Mouse (Mus musculus) adrenal gland, postnatal 10 days (tissue): ENCODE data around the gene Wdtc1. TPM values are rescaled to one million over a fixed set of nuclear protein-coding genes. Genes with fewer than 3 reads are reported as not detected.

Source experiments
- DNase-seq: peaks from one replicate; pipeline ENCODE4 v3.0.0; 2021; ENCODE audit warnings: mixed read lengths
- microRNA-seq: library from miRNA; unstranded; fragments of <30 nt; microRNA quantifications from one replicate; pipeline ENCODE4 v1.2.0, GENCODE M21; 2021
- total RNA-seq, 2 experiments: library from RNA; stranded (reverse); gene quantifications; 2 replicates each; pipeline ENCODE4 v1.2.3; 2021

The Wdtc1 gene
- total RNA-seq, 2 experiments from 2014 or later, result 46.3 to 50.1 TPM

GRCm38 (mm10) chr4:133252089-133252488 is 101.2 kb downstream of the Wdtc1 start:
- DNase-seq, result no peak

DNA sequence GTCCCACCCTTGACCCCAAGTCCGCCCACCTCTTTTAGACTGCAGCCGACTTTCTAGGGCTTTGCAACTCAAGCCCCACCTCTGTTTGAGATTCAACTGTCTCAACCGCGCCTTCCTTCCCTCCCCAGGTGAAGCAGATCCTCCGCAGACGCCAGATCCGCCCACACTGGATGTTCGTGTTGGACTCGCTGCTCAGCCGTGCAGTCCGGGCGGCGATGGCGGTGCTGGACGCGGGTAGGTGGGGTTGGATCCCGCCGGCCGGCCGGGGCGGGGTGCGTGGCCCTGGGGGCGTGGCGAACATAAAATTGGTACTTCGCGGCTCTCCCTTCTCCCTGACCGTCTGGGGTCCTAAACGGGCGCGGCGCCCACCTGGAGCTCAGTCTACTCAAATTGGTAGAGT is 102.1 kb downstream of the Wdtc1 start:
- no peak for DNase-seq

- peak; percentile 90 for DNase-seq
These were observed 102.7 kb downstream of the Wdtc1 start for GRCm38 (mm10) chr4:133250609-133251008.

DNA sequence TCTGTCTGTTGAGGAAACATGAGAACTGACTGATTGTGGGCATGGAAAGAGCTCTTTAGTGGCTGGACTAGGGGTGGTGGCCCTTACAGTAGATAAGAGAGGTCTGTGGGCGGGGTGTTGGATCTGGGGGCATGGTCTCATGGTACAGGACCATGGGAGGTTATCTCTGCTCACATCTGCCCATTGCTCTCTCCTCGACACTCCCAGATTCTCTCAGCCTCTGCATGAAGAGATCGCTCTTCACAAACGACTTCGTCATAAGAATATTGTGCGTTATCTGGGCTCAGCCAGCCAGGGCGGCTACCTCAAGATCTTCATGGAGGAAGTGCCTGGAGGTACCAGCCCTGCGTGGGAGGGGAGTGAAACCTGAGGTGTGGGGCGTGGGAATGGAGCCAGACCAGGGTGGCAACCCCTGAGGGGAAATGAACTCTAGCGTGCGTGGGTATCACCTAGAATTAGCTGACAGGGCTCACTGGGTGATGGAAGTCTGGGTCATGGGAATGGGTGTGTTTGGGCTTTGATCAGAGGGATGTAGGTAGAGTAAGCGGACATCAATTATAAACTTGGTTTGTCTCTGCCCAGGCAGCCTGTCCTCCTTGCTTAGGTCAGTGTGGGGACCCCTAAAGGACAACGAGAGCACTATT is 105.4 kb downstream of the Wdtc1 start:
- no peak for DNase-seq

GRCm38 (mm10) chr4:133247072-133247471 is 106.2 kb downstream of the Wdtc1 start:
- peak; percentile 52 for DNase-seq

DNA sequence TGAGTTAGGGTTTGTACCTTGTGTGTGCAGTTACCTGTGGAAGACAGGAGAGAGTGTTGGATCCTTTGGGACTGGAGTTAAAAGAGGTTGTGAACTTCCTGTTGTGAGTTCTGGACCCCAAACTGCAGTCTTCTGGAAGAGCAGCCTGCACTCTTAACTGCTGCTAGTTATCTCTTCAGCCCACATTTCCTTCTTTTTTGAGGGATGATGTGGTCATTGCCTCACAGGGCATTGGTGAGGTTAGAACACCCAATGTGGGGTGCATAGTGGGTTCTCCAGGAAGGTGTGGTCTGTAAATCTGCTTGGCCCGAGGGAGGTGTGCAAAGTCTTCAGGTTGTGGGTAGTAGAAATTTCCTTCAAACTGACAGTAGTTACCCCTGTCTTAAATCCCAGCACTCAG is 109.0 kb downstream of the Wdtc1 start:
- no peak for DNase-seq

DNA sequence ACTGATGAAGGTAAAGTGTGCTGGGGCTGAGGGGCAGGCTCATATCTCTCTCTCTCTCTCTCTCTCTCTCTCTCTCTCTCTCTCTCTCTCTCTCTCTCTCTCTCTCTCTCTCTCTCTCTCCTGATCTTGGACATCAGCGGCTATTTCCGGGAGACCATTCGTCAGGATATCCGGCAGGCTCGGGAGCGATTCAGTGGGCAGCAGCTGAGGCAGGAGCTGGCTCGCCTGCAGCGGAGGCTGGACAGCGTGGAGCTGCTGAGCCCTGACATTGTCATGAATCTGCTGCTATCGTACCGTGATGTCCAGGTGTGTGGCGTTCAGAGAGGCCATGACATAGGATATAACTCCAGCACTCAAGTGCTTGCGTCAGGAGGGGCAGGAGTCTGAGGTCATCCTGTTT is 109.7 kb downstream of the Wdtc1 start:
- no peak for DNase-seq

DNA sequence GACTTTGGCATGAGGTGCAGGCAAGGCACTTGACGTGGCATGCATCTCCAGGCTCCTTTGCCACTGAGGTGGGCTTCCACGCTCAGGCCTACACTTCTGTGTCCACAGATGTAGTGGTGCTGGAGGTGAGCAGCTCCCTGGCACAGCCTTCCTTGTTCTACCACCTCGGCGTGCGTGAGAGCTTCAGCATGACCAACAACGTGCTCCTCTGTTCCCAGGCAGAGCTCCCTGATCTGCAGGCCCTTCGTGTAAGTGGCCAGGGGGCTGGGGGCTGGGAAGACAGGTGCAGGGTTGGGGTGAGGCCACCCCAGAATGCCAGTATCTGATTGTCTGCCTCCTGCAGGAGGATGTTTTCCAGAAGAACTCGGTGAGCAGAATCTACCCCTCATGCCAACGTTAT is 110.6 kb downstream of the Wdtc1 start:
- DNase-seq, result no peak

Small RNA genes lying within 50 kb of the gene (microRNA-seq; reads per million reads assigned to microRNA genes)
- gene Mir5122, result 18.5 reads per million, percentile 26 among the genes with 10 or more reads in this experiment

Other genes with a start within 250 kb of the Wdtc1 start
- 100 to 1,000 TPM; 122 to 123 TPM for gene Wasf2, start 223.0 kb downstream of the Wdtc1 start, total RNA-seq
- 1 to 10 TPM; 2.2 to 2.4 TPM for gene Cd164l2, start 141.3 kb downstream of the Wdtc1 start, total RNA-seq
- under 1 TPM; 0.36 to 0.99 TPM for gene Gpr3, start 140.9 kb downstream of the Wdtc1 start, total RNA-seq
- 10 to 100 TPM; 17.2 to 36.7 TPM for gene Map3k6, start 112.7 kb downstream of the Wdtc1 start, total RNA-seq
- gene Sytl1, start 90.4 kb downstream of the Wdtc1 start, total RNA-seq, result 1 to 10 TPM; 5.2 to 6.3 TPM
- 10 to 100 TPM; 49.5 to 54.8 TPM for gene Tmem222, start 75.7 kb downstream of the Wdtc1 start, total RNA-seq
- gene Slc9a1, start 16.2 kb upstream of the Wdtc1 start, total RNA-seq, result 10 to 100 TPM; 31.9 to 42.5 TPM
- 1 to 10 TPM in 1 of 2 experiments, under 1 TPM in 1; 0.58 to 1.2 TPM for gene Tent5b, start 126.7 kb upstream of the Wdtc1 start, total RNA-seq
- 1 to 10 TPM; 6.2 to 9.3 TPM for gene Trnp1, start 145.1 kb upstream of the Wdtc1 start, total RNA-seq
- gene Kdf1, start 165.5 kb upstream of the Wdtc1 start, total RNA-seq, result 1 to 10 TPM; 2.1 to 3.1 TPM
- 100 to 1,000 TPM in 1 of 2 experiments, 10 to 100 TPM in 1; 95.6 to 102 TPM for gene Nudc, start 192.5 kb upstream of the Wdtc1 start, total RNA-seq
- gene Nr0b2, start 199.9 kb upstream of the Wdtc1 start, total RNA-seq, result 10 to 100 TPM; 18.0 to 19.3 TPM
- 1 to 10 TPM; 5.7 to 8.1 TPM for gene Gpatch3, start 221.3 kb upstream of the Wdtc1 start, total RNA-seq
- 10 to 100 TPM; 12.9 to 13.3 TPM for gene Gpn2, start 230.9 kb upstream of the Wdtc1 start, total RNA-seq
- gene Sfn, start 248.7 kb upstream of the Wdtc1 start, total RNA-seq, result 1 to 10 TPM; 2.2 to 3.8 TPM